Mouse (Mus musculus): ENCODE data around the gene Rapgef2. TPM values are rescaled to one million over a fixed set of nuclear protein-coding genes. Genes with fewer than 3 reads are reported as not detected.

Gene Rapgef2
- polyA plus RNA-seq, 1 experiment from 2014 or later: 3.1 TPM

- H3K27me3 ChIP-seq (replicated peaks; ENCODE audit: control insufficient read depth, insufficient read depth, low read length): 0 out of 2 replicates have a peak, but pooled peaks cover 2% of the 10 kb centered on the region
- no peak for ATAC-seq (replicated peaks; ENCODE audit: low FRiP score)
- H3K36me3 ChIP-seq (ENCODE audit: control insufficient read depth, insufficient read depth, low read length): no peaks in the 10 kb centered on the region
- H3K9me3 ChIP-seq (ENCODE audit: control insufficient read depth, low read length): no peaks in the 10 kb centered on the region
- H3K4me2 ChIP-seq: no peak overlapping the region
- H3K4me1 ChIP-seq (replicated peaks; ENCODE audit: control insufficient read depth, insufficient read depth, low read length): peaks cover 3% of the 10 kb centered on the region; the same call in 1 of the 2 replicates
- WGBS: 82% methylated on average over 7 of the region's 7 CpGs
- no peak overlapping the region for H3K4me3 ChIP-seq (ENCODE audit: low read depth, low read length)
- no peak overlapping the region for H3K9ac ChIP-seq (ENCODE audit: low read depth, low read length)
- no peak for DNase-seq (ENCODE audit: low spot score)
- H3K27ac ChIP-seq (ENCODE audit: low read depth, low read length): no peak overlapping the region
Observed at GRCm38 (mm10) chr3:79224352-79224751, 62.0 kb downstream of the Rapgef2 start.

- Histone ChIP-seq H3K36me3 (ENCODE audit: control insufficient read depth, insufficient read depth, low read length) (no peaks in the 10 kb centered on the region), H3K27me3 (replicated peaks; ENCODE audit: control insufficient read depth, insufficient read depth, low read length) (0 out of 2 replicates have a peak, but pooled peaks cover under 1% of the 10 kb centered on the region), H3K4me1 (replicated peaks; ENCODE audit: control insufficient read depth, insufficient read depth, low read length) (peaks cover 3% of the 10 kb centered on the region; the same call in 1 of the 2 replicates), H3K9me3 (ENCODE audit: control insufficient read depth, low read length) (no peaks in the 10 kb centered on the region), H3K4me2 (no peak overlapping the region; the same call in 1 of the 2 replicates), H3K4me3 (ENCODE audit: low read depth, low read length) (no peak overlapping the region), H3K27ac (ENCODE audit: low read depth, low read length) (no peak overlapping the region), H3K9ac (ENCODE audit: low read depth, low read length) (no peak overlapping the region)
- 61% methylated on average over 8 of the region's 8 CpGs for WGBS
- ATAC-seq (replicated peaks; ENCODE audit: low FRiP score): no peak; the same call in 1 of the 2 replicates
- no peak for DNase-seq (ENCODE audit: low spot score)
Observed at GRCm38 (mm10) chr3:79223281-79223680, 63.0 kb downstream of the Rapgef2 start.

- Histone ChIP-seq H3K9me3 (ENCODE audit: control insufficient read depth, low read length) (no peaks in the 10 kb centered on the region), H3K4me1 (replicated peaks; ENCODE audit: control insufficient read depth, insufficient read depth, low read length) (peaks cover 3% of the 10 kb centered on the region; the same call in 1 of the 2 replicates), H3K27me3 (replicated peaks; ENCODE audit: control insufficient read depth, insufficient read depth, low read length) (no peaks in the 10 kb centered on the region), H3K27ac (ENCODE audit: low read depth, low read length) (no peak overlapping the region), H3K4me3 (ENCODE audit: low read depth, low read length) (no peak overlapping the region), H3K36me3 (ENCODE audit: control insufficient read depth, insufficient read depth, low read length) (no peaks in the 10 kb centered on the region), H3K4me2 (no peak overlapping the region), H3K9ac (ENCODE audit: low read depth, low read length) (no peak overlapping the region)
- 60% methylated on average over 13 of the region's 13 CpGs for WGBS
- ATAC-seq (replicated peaks; ENCODE audit: low FRiP score) (no peak), DNase-seq (ENCODE audit: low spot score) (no peak)
Observed at GRCm38 (mm10) chr3:79222192-79222960, 63.9 kb downstream of the Rapgef2 start.

- ATAC-seq (replicated peaks; ENCODE audit: low FRiP score) (no peak), DNase-seq (ENCODE audit: low spot score) (no peak)
- 36% methylated on average over 9 of the region's 9 CpGs for WGBS
- Histone ChIP-seq H3K27ac (ENCODE audit: low read depth, low read length) (no peak overlapping the region), H3K9ac (ENCODE audit: low read depth, low read length) (no peak overlapping the region), H3K4me1 (replicated peaks; ENCODE audit: control insufficient read depth, insufficient read depth, low read length) (peaks cover 6% of the 10 kb centered on the region; the same call in 1 of the 2 replicates), H3K4me2 (no peak overlapping the region), H3K9me3 (ENCODE audit: control insufficient read depth, low read length) (no peaks in the 10 kb centered on the region), H3K27me3 (replicated peaks; ENCODE audit: control insufficient read depth, insufficient read depth, low read length) (no peaks in the 10 kb centered on the region), H3K36me3 (ENCODE audit: control insufficient read depth, insufficient read depth, low read length) (no peaks in the 10 kb centered on the region), H3K4me3 (ENCODE audit: low read depth, low read length) (no peak overlapping the region)
Observed at GRCm38 (mm10) chr3:79221296-79222191, 64.8 kb downstream of the Rapgef2 start.

- H3K36me3 ChIP-seq (ENCODE audit: control insufficient read depth, insufficient read depth, low read length): no peaks in the 10 kb centered on the region
- WGBS: 65% methylated on average over 10 of the region's 10 CpGs
- no peaks in the 10 kb centered on the region for H3K27me3 ChIP-seq (replicated peaks; ENCODE audit: control insufficient read depth, insufficient read depth, low read length)
- no peak overlapping the region for H3K9ac ChIP-seq (ENCODE audit: low read depth, low read length)
- H3K4me1 ChIP-seq (replicated peaks; ENCODE audit: control insufficient read depth, insufficient read depth, low read length): peaks cover 6% of the 10 kb centered on the region; the same call in 1 of the 2 replicates
- H3K4me3 ChIP-seq (ENCODE audit: low read depth, low read length): no peak overlapping the region
- no peak for DNase-seq (ENCODE audit: low spot score)
- ATAC-seq (replicated peaks; ENCODE audit: low FRiP score): no peak
- no peak overlapping the region for H3K27ac ChIP-seq (ENCODE audit: low read depth, low read length)
- no peak overlapping the region for H3K4me2 ChIP-seq
- H3K9me3 ChIP-seq (ENCODE audit: control insufficient read depth, low read length): no peaks in the 10 kb centered on the region
Observed at GRCm38 (mm10) chr3:79219144-79219930, 67.0 kb downstream of the Rapgef2 start.

- H3K4me2 ChIP-seq: no peak overlapping the region
- no peak overlapping the region for H3K4me3 ChIP-seq (ENCODE audit: low read depth, low read length)
- H3K27me3 ChIP-seq (replicated peaks; ENCODE audit: control insufficient read depth, insufficient read depth, low read length): no peaks in the 10 kb centered on the region
- H3K9ac ChIP-seq (ENCODE audit: low read depth, low read length): no peak overlapping the region
- H3K9me3 ChIP-seq (ENCODE audit: control insufficient read depth, low read length): no peaks in the 10 kb centered on the region
- no peaks in the 10 kb centered on the region for H3K36me3 ChIP-seq (ENCODE audit: control insufficient read depth, insufficient read depth, low read length)
- no peak for DNase-seq (ENCODE audit: low spot score)
- ATAC-seq (replicated peaks; ENCODE audit: low FRiP score): no peak
- 66% methylated on average over 4 of the region's 4 CpGs for WGBS
- no peak overlapping the region for H3K27ac ChIP-seq (ENCODE audit: low read depth, low read length)
- H3K4me1 ChIP-seq (replicated peaks; ENCODE audit: control insufficient read depth, insufficient read depth, low read length): peaks cover 6% of the 10 kb centered on the region; the same call in 1 of the 2 replicates
Observed at GRCm38 (mm10) chr3:79218566-79219051, 67.7 kb downstream of the Rapgef2 start.

- Histone ChIP-seq H3K9ac (ENCODE audit: low read depth, low read length) (no peak overlapping the region), H3K27ac (ENCODE audit: low read depth, low read length) (no peak overlapping the region), H3K4me3 (ENCODE audit: low read depth, low read length) (no peak overlapping the region), H3K27me3 (replicated peaks; ENCODE audit: control insufficient read depth, insufficient read depth, low read length) (no peaks in the 10 kb centered on the region), H3K9me3 (ENCODE audit: control insufficient read depth, low read length) (no peaks in the 10 kb centered on the region), H3K4me1 (replicated peaks; ENCODE audit: control insufficient read depth, insufficient read depth, low read length) (no peaks in the 10 kb centered on the region), H3K4me2 (no peak overlapping the region), H3K36me3 (ENCODE audit: control insufficient read depth, insufficient read depth, low read length) (no peaks in the 10 kb centered on the region)
- ATAC-seq (replicated peaks; ENCODE audit: low FRiP score) (no peak), DNase-seq (ENCODE audit: low spot score) (no peak)
- WGBS: 52% methylated on average over 5 of the region's 5 CpGs
Observed at GRCm38 (mm10) chr3:79210243-79210642, 76.1 kb downstream of the Rapgef2 start.

- no peak for DNase-seq (ENCODE audit: low spot score)
- WGBS: 82% methylated on average over 2 of the region's 2 CpGs
Observed at GRCm38 (mm10) chr3:79207216-79207615, 79.1 kb downstream of the Rapgef2 start.

More at GRCm38 (mm10) chr3:79207216-79207615, 79.1 kb downstream of the Rapgef2 start:
- Histone ChIP-seq H3K36me3 (ENCODE audit: control insufficient read depth, insufficient read depth, low read length) (no peaks in the 10 kb centered on the region), H3K27ac (ENCODE audit: low read depth, low read length) (no peak overlapping the region), H3K9me3 (ENCODE audit: control insufficient read depth, low read length) (no peaks in the 10 kb centered on the region), H3K4me2 (no peak overlapping the region), H3K9ac (ENCODE audit: low read depth, low read length) (no peak overlapping the region), H3K4me1 (replicated peaks; ENCODE audit: control insufficient read depth, insufficient read depth, low read length) (peaks cover 8% of the 10 kb centered on the region), H3K27me3 (replicated peaks; ENCODE audit: control insufficient read depth, insufficient read depth, low read length) (no peaks in the 10 kb centered on the region), H3K4me3 (ENCODE audit: low read depth, low read length) (no peak overlapping the region)
- no peak for ATAC-seq (replicated peaks; ENCODE audit: low FRiP score)
